Mouse (Mus musculus) MEL (cell line): ENCODE measurements around the gene Mlxip. TPM values are rescaled to one million over a fixed set of nuclear protein-coding genes. Genes with fewer than 3 reads are reported as not detected.
A peak's percentile ranks its signal among the peaks of the same experiment; 100 is the strongest.

Experiments used
- DNase-seq: peaks from one replicate; pipeline ENCODE4 v3.0.0; 2011; ENCODE audit warnings: low read depth, low spot score
- H3K27ac ChIP-seq: 2 replicates; pipeline ENCODE4 v1.5.1; 2012; ENCODE audit warnings: low read depth, mild to moderate bottlenecking, control low read depth, low read length, moderate library complexity; ENCODE audit not compliant: control insufficient read depth
- H3K27me3 ChIP-seq, 2 experiments: fragments of 150-350 bp in 1 of 2; sonication (generic) in 1 of 2; 2 replicates each; pipeline ENCODE4 v1.6.1; 2012; ENCODE audit warnings: low read length in 2 of 2, mild to moderate bottlenecking in 2 of 2, improper control_type of control experiment in 1 of 2, moderate library complexity in 1 of 2; ENCODE audit not compliant: insufficient read depth in 2 of 2, control insufficient read depth in 1 of 2
- H3K36me3 ChIP-seq, 2 experiments: 2 replicates each; pipeline ENCODE4 v1.6.1; 2012 to 2014; ENCODE audit warnings: low read length in 2 of 2, improper control_type of control experiment in 1 of 2, inconsistent platforms in 1 of 2, mild to moderate bottlenecking in 1 of 2; ENCODE audit not compliant: insufficient read depth in 2 of 2, control insufficient read depth in 1 of 2
- H3K4me1 ChIP-seq, 2 experiments: fragments of 150-350 bp in 1 of 2; sonication (generic) in 1 of 2; 2 replicates each; pipeline ENCODE4 v1.6.1; 2012; ENCODE audit warnings: low read length in 2 of 2, improper control_type of control experiment in 1 of 2, mild to moderate bottlenecking in 1 of 2; ENCODE audit not compliant: insufficient read depth in 2 of 2, control insufficient read depth in 1 of 2
- H3K4me3 ChIP-seq, 2 experiments: fragments of 150-350 bp in 1 of 2; sonication (generic) in 1 of 2; 2 replicates each; pipeline ENCODE4 v1.5.1; 2012; ENCODE audit warnings: low read depth in 2 of 2, low read length in 2 of 2, mild to moderate bottlenecking in 2 of 2, moderate library complexity in 2 of 2, control low read depth in 1 of 2, improper control_type of control experiment in 1 of 2; ENCODE audit not compliant: control insufficient read depth in 1 of 2, insufficient read depth in 1 of 2
- H3K79me2 ChIP-seq: 2 replicates; pipeline ENCODE4 v1.6.1; 2012; ENCODE audit warnings: mild to moderate bottlenecking, low read length, moderate library complexity; ENCODE audit not compliant: control insufficient read depth, poor library complexity, insufficient read depth
- H3K9ac ChIP-seq: 2 replicates; pipeline ENCODE4 v1.6.1; 2012; ENCODE audit warnings: low read depth, mild to moderate bottlenecking, control low read depth, low read length, moderate library complexity; ENCODE audit not compliant: control insufficient read depth, poor library complexity, severe bottlenecking
- H3K9me3 ChIP-seq: fragments of 150-350 bp; sonication (generic); replicated peaks from 2 replicates; pipeline ENCODE4 v1.6.1; 2012; ENCODE audit warnings: mild to moderate bottlenecking, low read length, improper control_type of control experiment, moderate library complexity; ENCODE audit not compliant: insufficient read depth
- CHD2 ChIP-seq: IDR thresholded peaks from 2 replicates; pipeline ENCODE4 v1.6.1; 2011; ENCODE audit warnings: low read length, improper control_type of control experiment
- CTCF ChIP-seq, 3 experiments: IDR thresholded peaks in 2 of 3; conservative IDR thresholded peaks in 1 of 3; 2 replicates each; pipeline ENCODE4 v1.5.1; 2011 to 2012; ENCODE audit warnings: low read length in 3 of 3, low read depth in 2 of 3, mild to moderate bottlenecking in 2 of 3, improper control_type of control experiment in 1 of 3, inconsistent platforms in 1 of 3, mixed read lengths in 1 of 3, moderate library complexity in 1 of 3; ENCODE audit not compliant: control insufficient read depth in 1 of 3, insufficient read depth in 1 of 3, poor library complexity in 1 of 3, severe bottlenecking in 1 of 3
- E2F4 ChIP-seq: IDR thresholded peaks from 2 replicates; pipeline ENCODE4 v1.6.1; 2011; ENCODE audit warnings: low read depth, low read length, improper control_type of control experiment, borderline replicate concordance
- ELF1 ChIP-seq: IDR thresholded peaks from 2 replicates; pipeline ENCODE4 v1.6.1; 2014; ENCODE audit warnings: low read depth, mild to moderate bottlenecking, inconsistent platforms, low read length, improper control_type of control experiment, moderate library complexity
- EP300 ChIP-seq, 2 experiments: IDR thresholded peaks; 2 replicates each; pipeline ENCODE4 v1.6.1; 2011; ENCODE audit warnings: improper control_type of control experiment in 2 of 2, low read length in 2 of 2, low read depth in 1 of 2, mild to moderate bottlenecking in 1 of 2
- GATA1 ChIP-seq: IDR thresholded peaks from 2 replicates; pipeline ENCODE4 v1.6.1; 2011; ENCODE audit warnings: low read depth, low read length, improper control_type of control experiment
- HCFC1 ChIP-seq: IDR thresholded peaks from 2 replicates; pipeline ENCODE4 v1.6.1; 2012; ENCODE audit warnings: low read depth, mild to moderate bottlenecking, inconsistent platforms, low read length, improper control_type of control experiment, moderate library complexity
- JUND ChIP-seq: IDR thresholded peaks from 2 replicates; pipeline ENCODE4 v1.6.1; 2011; ENCODE audit warnings: low read depth, mild to moderate bottlenecking, improper control_type of control experiment, low read length
- KAT2A ChIP-seq: conservative IDR thresholded peaks from 2 replicates; pipeline ENCODE4 v1.6.1; 2012; ENCODE audit warnings: low read depth, low read length, improper control_type of control experiment, inconsistent platforms
- MAFK ChIP-seq: IDR thresholded peaks from 2 replicates; pipeline ENCODE4 v1.6.1; 2011; ENCODE audit warnings: low read depth, mild to moderate bottlenecking, low read length, improper control_type of control experiment, borderline replicate concordance
- MAZ ChIP-seq: IDR thresholded peaks from 2 replicates; pipeline ENCODE4 v1.6.1; 2012; ENCODE audit warnings: low read depth, mild to moderate bottlenecking, inconsistent platforms, low read length, improper control_type of control experiment
- MEF2A ChIP-seq: IDR thresholded peaks from 2 replicates; pipeline ENCODE4 v1.6.1; 2014; ENCODE audit warnings: low read depth, mild to moderate bottlenecking, inconsistent platforms, low read length, improper control_type of control experiment; ENCODE audit not compliant: poor library complexity, insufficient replicate concordance, severe bottlenecking; ENCODE audit errors: extremely low read depth
- POLR2A ChIP-seq, 2 experiments: IDR thresholded peaks; 2 replicates each; pipeline ENCODE4 v1.6.1; 2011 to 2012; ENCODE audit warnings: low read length in 2 of 2, mild to moderate bottlenecking in 2 of 2, control low read depth in 1 of 2, improper control_type of control experiment in 1 of 2, low read depth in 1 of 2, moderate library complexity in 1 of 2; ENCODE audit not compliant: control insufficient read depth in 1 of 2, insufficient read depth in 1 of 2, poor library complexity in 1 of 2
- RAD21 ChIP-seq: IDR thresholded peaks from 2 replicates; pipeline ENCODE4 v1.6.1; 2011; ENCODE audit warnings: mild to moderate bottlenecking, low read depth, low read length, improper control_type of control experiment
- RCOR1 ChIP-seq: IDR thresholded peaks from 2 replicates; pipeline ENCODE4 v1.6.1; 2012; ENCODE audit warnings: low read depth, mild to moderate bottlenecking, inconsistent platforms, low read length, improper control_type of control experiment
- SMC3 ChIP-seq: IDR thresholded peaks from 2 replicates; pipeline ENCODE4 v1.6.1; 2011; ENCODE audit warnings: low read depth, low read length, improper control_type of control experiment
- TAL1 ChIP-seq: IDR thresholded peaks from 2 replicates; pipeline ENCODE4 v1.6.1; 2012; ENCODE audit warnings: mild to moderate bottlenecking, inconsistent platforms, low read length, moderate library complexity, mixed read lengths
- USF2 ChIP-seq, 2 experiments: IDR thresholded peaks; 2 replicates each; pipeline ENCODE4 v1.6.1; 2011 to 2012; ENCODE audit warnings: improper control_type of control experiment in 2 of 2, low read length in 2 of 2, borderline replicate concordance in 1 of 2, inconsistent platforms in 1 of 2, low read depth in 1 of 2, mild to moderate bottlenecking in 1 of 2; ENCODE audit not compliant: insufficient read depth in 1 of 2
- ZKSCAN1 ChIP-seq: IDR thresholded peaks from 2 replicates; pipeline ENCODE4 v1.6.1; 2012; ENCODE audit warnings: low read depth, mild to moderate bottlenecking, inconsistent platforms, low read length, improper control_type of control experiment, moderate library complexity
- ZNF384 ChIP-seq: IDR thresholded peaks from 2 replicates; pipeline ENCODE4 v1.6.1; 2012; ENCODE audit warnings: low read depth, mild to moderate bottlenecking, inconsistent platforms, low read length, improper control_type of control experiment
- polyA plus RNA-seq, 2 experiments: library from polyadenylated mRNA; stranded (reverse) in 1 of 2; unstranded in 1 of 2; fragments of >175 nt in 1 of 2; fragments of >200 nt in 1 of 2; gene quantifications; 2 replicates each; pipeline versions ENCODE4 v1.2.1 to v1.2.4; 2012; ENCODE audit warnings: low replicate concordance in 2 of 2, low read depth in 1 of 2; ENCODE audit not compliant: insufficient read length in 2 of 2, insufficient read depth in 1 of 2, missing spikeins in 1 of 2
- total RNA-seq: library from RNA; depleted of rRNA; stranded (reverse); fragments of 300-350 nt; gene quantifications from 2 replicates; pipeline ENCODE4 v1.2.3, GENCODE M21; 2012

The Mlxip gene
- total and polyA plus RNA-seq, 3 experiments, result 5.2 to 21.9 TPM; not detected in 1

DNA sequence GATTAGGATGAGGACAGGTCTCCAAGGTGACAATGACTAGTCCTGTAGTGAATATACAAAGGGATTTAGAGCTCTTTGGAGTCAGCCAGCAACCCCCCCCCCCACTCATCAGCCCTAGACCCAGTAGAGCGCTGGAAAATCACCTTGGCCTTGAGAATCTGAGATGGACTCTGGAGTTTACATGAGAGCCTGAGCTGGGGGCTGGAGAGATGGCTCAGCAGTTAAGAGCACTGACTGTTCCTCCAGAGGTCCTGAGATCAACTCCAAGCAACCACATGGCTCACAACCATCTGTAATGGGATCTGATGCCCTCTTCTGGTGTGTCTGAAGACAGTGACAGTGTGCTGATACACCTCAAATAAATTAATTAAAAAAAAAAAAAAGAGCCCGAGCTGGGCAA is 46.6 kb upstream of the Mlxip start (continued):
- TF ChIP-seq MAFK, result no peak

DNA sequence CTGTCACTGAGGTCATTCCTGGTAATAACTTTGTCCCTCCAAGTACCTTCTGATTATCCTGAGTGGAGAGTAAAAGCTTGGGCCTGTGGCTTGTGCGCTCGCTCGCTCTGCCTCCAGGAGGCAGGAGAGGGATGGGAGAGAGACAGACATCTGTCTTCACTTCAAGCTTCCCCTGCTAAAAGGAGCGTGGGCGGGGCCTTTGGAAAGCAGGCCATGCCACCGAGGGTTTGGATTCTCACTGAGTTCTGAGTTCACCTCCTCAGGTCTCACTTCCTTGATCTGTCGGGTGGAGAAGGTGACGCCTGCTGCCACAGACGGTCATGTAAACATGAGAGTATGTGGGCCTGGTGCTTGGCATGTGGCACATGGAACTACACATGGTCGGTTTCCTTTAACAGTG is 44.2 kb upstream of the Mlxip start:
- H3K27ac ChIP-seq, result no peak overlapping the region
- H3K4me3 ChIP-seq, result no peak overlapping the region
- H3K79me2 ChIP-seq, result peaks cover 11% of the 10 kb centered on the region
- H3K27me3 ChIP-seq, result no peaks in the 10 kb centered on the region
- no peaks in the 10 kb centered on the region for H3K36me3 ChIP-seq
- H3K9ac ChIP-seq, result no peak overlapping the region
- DNase-seq, result peak; percentile 41
- no peaks in the 10 kb centered on the region for H3K9me3 ChIP-seq
- H3K4me1 ChIP-seq, result no peaks in the 10 kb centered on the region
- peak in 1 of 3 experiments; percentile 23; a peak in 1 of 6 replicates for TF ChIP-seq CTCF (IDR thresholded peaks at IDR 0.05 in 2 of 3, conservative IDR thresholded peaks at IDR 0.05 in 1 of 3; ENCODE audit: control insufficient read depth in 1 of 3, insufficient read depth in 1 of 3, low read depth in 2 of 3, low read length in 3 of 3, poor library complexity in 1 of 3, severe bottlenecking in 1 of 3)
- TF ChIP-seq KAT2A, result no peak

DNA sequence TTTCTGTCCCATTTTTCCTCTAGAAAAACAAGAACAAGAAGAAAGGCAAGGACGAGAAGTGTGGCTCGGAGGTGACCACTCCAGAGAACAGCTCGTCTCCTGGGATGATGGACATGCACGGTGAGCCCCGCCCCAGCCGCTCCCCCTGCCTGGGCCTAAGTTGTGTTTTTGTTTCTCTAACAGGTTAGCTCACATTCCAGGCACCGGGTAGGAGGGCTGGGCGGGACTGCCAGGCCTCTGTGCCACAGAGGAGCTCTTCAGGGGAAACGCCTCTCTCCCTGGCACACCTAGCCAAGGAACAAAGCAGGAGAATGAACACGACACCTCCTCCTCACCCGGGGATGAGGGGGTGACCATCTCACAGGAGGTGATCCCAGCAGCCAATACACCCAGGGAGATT is 38.7 kb upstream of the Mlxip start:
- Histone ChIP-seq H3K4me3 (no peak overlapping the region), H3K27me3 (no peaks in the 10 kb centered on the region), H3K79me2 (no peaks in the 10 kb centered on the region), H3K4me1 (no peaks in the 10 kb centered on the region), H3K9ac (no peak overlapping the region), H3K27ac (no peak overlapping the region), H3K36me3 (no peaks in the 10 kb centered on the region), H3K9me3 (no peaks in the 10 kb centered on the region)
- TF ChIP-seq USF2 (IDR thresholded peaks at IDR 0.05; ENCODE audit: borderline replicate concordance in 1 of 2, insufficient read depth in 1 of 2, low read depth in 1 of 2, low read length in 2 of 2) (no peak), JUND (no peak), EP300 (IDR thresholded peaks at IDR 0.05; ENCODE audit: low read depth in 1 of 2, low read length in 2 of 2) (no peak), ZKSCAN1 (no peak), POLR2A (IDR thresholded peaks at IDR 0.05; ENCODE audit: control insufficient read depth in 1 of 2, insufficient read depth in 1 of 2, low read depth in 1 of 2, low read length in 2 of 2, poor library complexity in 1 of 2) (no peak), MAZ (no peak), RAD21 (no peak), E2F4 (no peak)
- no peak for DNase-seq

DNA sequence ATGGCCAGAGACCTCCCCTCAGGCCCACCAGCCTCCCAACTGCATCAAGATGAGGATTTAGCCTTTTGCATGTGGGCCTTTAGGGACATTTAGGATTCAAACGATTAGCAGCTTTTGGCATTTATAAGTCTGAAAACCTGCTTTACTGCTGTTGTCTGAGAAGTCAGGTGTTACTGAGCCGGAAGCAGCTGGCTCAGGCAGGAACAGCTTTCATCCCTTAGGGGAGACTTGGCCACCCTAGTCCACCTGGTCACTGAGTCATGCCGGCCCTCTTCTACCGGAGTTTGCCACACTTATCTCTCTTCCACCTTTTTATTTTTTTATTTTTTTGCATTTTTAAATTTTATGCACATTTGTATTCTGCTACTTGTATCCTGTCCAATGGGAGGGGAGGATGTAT is 37.3 kb upstream of the Mlxip start:
- no peaks in the 10 kb centered on the region for H3K27me3 ChIP-seq
- no peak for TF ChIP-seq MEF2A
- no peak for TF ChIP-seq MAZ
- TF ChIP-seq ELF1, result no peak
- no peak for TF ChIP-seq GATA1
- TF ChIP-seq TAL1, result no peak
- no peak for TF ChIP-seq RCOR1
- TF ChIP-seq SMC3, result no peak
- TF ChIP-seq ZNF384, result no peak
- TF ChIP-seq HCFC1, result no peak
- TF ChIP-seq USF2 (IDR thresholded peaks at IDR 0.05; ENCODE audit: borderline replicate concordance in 1 of 2, insufficient read depth in 1 of 2, low read depth in 1 of 2, low read length in 2 of 2), result no peak
- no peak for TF ChIP-seq CHD2
- H3K36me3 ChIP-seq, result no peaks in the 10 kb centered on the region
- no peak overlapping the region for H3K9ac ChIP-seq
- no peak for DNase-seq
- no peak overlapping the region for H3K4me3 ChIP-seq
- H3K4me1 ChIP-seq, result no peaks in the 10 kb centered on the region
- H3K79me2 ChIP-seq, result no peaks in the 10 kb centered on the region
- H3K9me3 ChIP-seq, result no peaks in the 10 kb centered on the region
- no peak overlapping the region for H3K27ac ChIP-seq
